Mouse (Mus musculus) hindbrain, embryonic 11.5 days (tissue): Measurements from ENCODE around the gene Mast4. TPM values are rescaled to one million over a fixed set of nuclear protein-coding genes. Genes with fewer than 3 reads are reported as not detected.
A peak's percentile ranks its signal among the peaks of the same experiment; 100 is the strongest.

Experiments used
- ATAC-seq: fragments of 200-750 bp; cut with Nextera tagmentation; 2 replicates; pipeline ENCODE4 v1.8.0; 2017; ENCODE audit warnings: mild to moderate bottlenecking, moderate TSS enrichment, moderate library complexity; ENCODE audit not compliant: low FRiP score
- DNase-seq: peaks from one replicate; pipeline ENCODE4 v3.0.0-alpha.2; 2015; ENCODE audit warnings: low spot score
- H3K27ac ChIP-seq: fragments of 300-500 bp; sonication (generic); 2 replicates; pipeline ENCODE4 v1.5.1; 2014; ENCODE audit warnings: mild to moderate bottlenecking, low read depth, low read length
- H3K27me3 ChIP-seq: fragments of 300-500 bp; sonication (generic); 2 replicates; pipeline ENCODE4 v1.6.1; 2014; ENCODE audit warnings: mild to moderate bottlenecking, low read length, moderate library complexity, mixed read lengths; ENCODE audit not compliant: control insufficient read depth, insufficient read depth
- H3K36me3 ChIP-seq: fragments of 300-500 bp; sonication (generic); 2 replicates; pipeline ENCODE4 v1.6.1; 2014; ENCODE audit warnings: mild to moderate bottlenecking, low read length, moderate library complexity, mixed read lengths; ENCODE audit not compliant: control insufficient read depth, insufficient read depth
- H3K4me1 ChIP-seq: fragments of 300-500 bp; sonication (generic); replicated peaks from 2 replicates; pipeline ENCODE4 v1.6.1; 2014; ENCODE audit warnings: low read length, mixed read lengths; ENCODE audit not compliant: control insufficient read depth, insufficient read depth
- H3K4me2 ChIP-seq: fragments of 300-500 bp; sonication (generic); replicated peaks from 2 replicates; pipeline ENCODE4 v1.6.1; 2014; ENCODE audit warnings: mild to moderate bottlenecking, low read depth, low read length
- H3K4me3 ChIP-seq: fragments of 300-500 bp; sonication (generic); 2 replicates; pipeline ENCODE4 v1.5.1; 2014; ENCODE audit warnings: low read depth, low read length
- H3K9ac ChIP-seq: fragments of 300-500 bp; sonication (generic); 2 replicates; pipeline ENCODE4 v1.6.1; 2014; ENCODE audit warnings: low read depth, low read length
- H3K9me3 ChIP-seq: fragments of 300-500 bp; sonication (generic); 2 replicates; pipeline ENCODE4 v1.6.1; 2016; ENCODE audit warnings: low read length; ENCODE audit not compliant: control insufficient read depth
- WGBS: fragments of 180-500 bp; shearing (Covaris S2); extraction: QIAGEN DNeasy Blood & Tissue Kit; methylation state at CpG from one replicate; pipeline ENCODE4 v1.1.7; 2014; 5-methylcytosine and 5-hydroxymethylcytosine counted together
- polyA plus RNA-seq: library from polyadenylated mRNA; unstranded; fragments of >200 nt; fragmentation: Nextera tagmentation; extraction: Ambion mirVana; gene quantifications from 2 replicates; pipeline ENCODE4 v1.2.1, GENCODE M21; 2014

Mast4 gene
- polyA plus RNA-seq, 1 experiment from 2014 or later, result 26.9 TPM

- Histone ChIP-seq H3K27me3 (no peaks in the 10 kb centered on the region), H3K9me3 (no peaks in the 10 kb centered on the region), H3K4me2 (no peak overlapping the region), H3K36me3 (no peaks in the 10 kb centered on the region), H3K4me1 (no peaks in the 10 kb centered on the region), H3K27ac (no peak overlapping the region), H3K4me3 (no peak overlapping the region), H3K9ac (no peak overlapping the region)
- DNase-seq (no peak), ATAC-seq (peak; percentile 75)
- WGBS, result 82% methylated on average over 5 of the region's 5 CpGs
Observed at GRCm38 (mm10) chr13:103141304-103141703, 193.0 kb downstream of the Mast4 start.

DNA sequence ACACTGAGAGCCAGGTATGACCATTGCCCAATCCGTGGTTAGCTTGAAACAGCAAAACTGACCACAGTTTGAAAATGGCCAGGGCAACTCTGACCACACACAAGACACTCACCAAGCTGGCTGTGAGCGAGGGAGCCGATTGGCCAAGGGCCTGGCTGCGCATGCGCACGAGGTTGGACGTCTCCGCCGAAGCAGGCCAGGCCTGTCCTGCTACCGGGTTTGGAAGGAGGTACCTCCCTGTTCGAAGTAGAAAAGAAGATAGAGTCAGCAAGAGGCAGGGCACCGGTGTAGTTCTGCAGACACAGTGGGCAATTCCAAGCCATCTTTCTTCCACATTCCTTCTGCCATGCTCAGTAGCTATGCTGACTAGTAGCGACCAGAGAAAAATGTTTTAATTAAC lies 194.2 kb downstream of the Mast4 start:
- no peaks in the 10 kb centered on the region for H3K4me1 ChIP-seq
- no peak overlapping the region for H3K4me2 ChIP-seq
- ATAC-seq (no peak), DNase-seq (no peak)
- no peak overlapping the region for H3K9ac ChIP-seq
- no peaks in the 10 kb centered on the region for H3K9me3 ChIP-seq
- WGBS, result 90% methylated on average over 13 of the region's 13 CpGs
- no peak overlapping the region for H3K4me3 ChIP-seq
- H3K36me3 ChIP-seq, result no peaks in the 10 kb centered on the region
- no peaks in the 10 kb centered on the region for H3K27me3 ChIP-seq
- no peak overlapping the region for H3K27ac ChIP-seq

DNA sequence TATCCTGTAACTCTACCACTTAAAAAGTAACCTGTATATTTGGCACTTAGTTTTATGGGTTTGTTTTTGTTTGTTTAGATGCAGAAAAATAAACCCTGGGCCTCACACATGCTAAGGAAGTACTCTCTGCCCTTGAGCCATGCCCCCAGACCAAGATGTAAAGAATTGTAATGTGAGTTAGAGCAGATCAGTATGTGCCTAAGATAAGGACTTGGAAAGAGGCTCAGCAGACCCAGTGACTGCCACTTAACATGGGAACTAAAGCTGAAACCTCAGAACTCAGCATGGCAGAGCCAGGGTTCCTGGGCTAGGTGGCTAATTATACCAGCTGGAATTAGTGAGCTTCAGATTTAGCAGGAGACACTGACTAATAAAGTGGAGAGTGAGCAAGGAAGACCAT lies 196.0 kb downstream of the Mast4 start:
- H3K4me2 ChIP-seq, result no peak overlapping the region
- DNase-seq (no peak), ATAC-seq (no peak)
- no peaks in the 10 kb centered on the region for H3K4me1 ChIP-seq
- H3K9me3 ChIP-seq, result no peaks in the 10 kb centered on the region
- H3K27ac ChIP-seq, result no peak overlapping the region
- H3K36me3 ChIP-seq, result no peaks in the 10 kb centered on the region
- no peaks in the 10 kb centered on the region for H3K27me3 ChIP-seq
- no peak overlapping the region for H3K4me3 ChIP-seq
- H3K9ac ChIP-seq, result no peak overlapping the region

GRCm38 (mm10) chr13:103135224-103135883 lies 198.9 kb downstream of the Mast4 start:
- no peak overlapping the region for H3K4me3 ChIP-seq
- no peak overlapping the region for H3K27ac ChIP-seq
- no peaks in the 10 kb centered on the region for H3K4me1 ChIP-seq
- no peak; the same call in 1 of the 2 replicates for ATAC-seq
- no peak overlapping the region for H3K4me2 ChIP-seq
- no peaks in the 10 kb centered on the region for H3K36me3 ChIP-seq
- H3K9ac ChIP-seq, result no peak overlapping the region
- no peak for DNase-seq
- no peaks in the 10 kb centered on the region for H3K9me3 ChIP-seq
- H3K27me3 ChIP-seq, result no peaks in the 10 kb centered on the region
- 84% methylated on average over 17 of the region's 17 CpGs for WGBS

DNA sequence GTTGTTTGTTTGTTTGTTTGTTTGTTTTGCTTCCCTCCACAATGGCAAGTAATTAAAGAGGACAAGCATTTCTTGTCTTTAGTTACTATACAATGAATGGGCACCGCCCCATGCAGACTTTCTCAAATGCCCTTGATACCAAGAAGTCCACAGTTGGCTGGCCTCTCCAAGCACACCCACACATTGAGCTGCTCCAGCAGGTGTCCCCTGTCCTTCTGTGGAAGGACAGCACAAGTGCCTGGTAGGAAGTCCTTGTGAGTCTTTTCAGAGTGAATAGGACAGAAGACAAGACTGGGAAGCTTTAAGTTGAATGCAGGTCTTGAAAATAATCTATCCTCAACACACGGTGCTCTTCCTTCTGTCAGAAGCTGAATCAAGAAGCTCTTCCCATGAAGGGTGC lies 202.5 kb downstream of the Mast4 start:
- ATAC-seq, result no peak
- H3K9ac ChIP-seq, result no peak overlapping the region
- H3K4me2 ChIP-seq, result no peak overlapping the region
- no peak overlapping the region for H3K4me3 ChIP-seq
- WGBS, result 89% methylated on average over 2 of the region's 2 CpGs
- DNase-seq, result no peak
- H3K27me3 ChIP-seq, result no peaks in the 10 kb centered on the region
- H3K4me1 ChIP-seq, result no peaks in the 10 kb centered on the region
- no peaks in the 10 kb centered on the region for H3K36me3 ChIP-seq
- H3K27ac ChIP-seq, result no peak overlapping the region
- no peaks in the 10 kb centered on the region for H3K9me3 ChIP-seq

DNA sequence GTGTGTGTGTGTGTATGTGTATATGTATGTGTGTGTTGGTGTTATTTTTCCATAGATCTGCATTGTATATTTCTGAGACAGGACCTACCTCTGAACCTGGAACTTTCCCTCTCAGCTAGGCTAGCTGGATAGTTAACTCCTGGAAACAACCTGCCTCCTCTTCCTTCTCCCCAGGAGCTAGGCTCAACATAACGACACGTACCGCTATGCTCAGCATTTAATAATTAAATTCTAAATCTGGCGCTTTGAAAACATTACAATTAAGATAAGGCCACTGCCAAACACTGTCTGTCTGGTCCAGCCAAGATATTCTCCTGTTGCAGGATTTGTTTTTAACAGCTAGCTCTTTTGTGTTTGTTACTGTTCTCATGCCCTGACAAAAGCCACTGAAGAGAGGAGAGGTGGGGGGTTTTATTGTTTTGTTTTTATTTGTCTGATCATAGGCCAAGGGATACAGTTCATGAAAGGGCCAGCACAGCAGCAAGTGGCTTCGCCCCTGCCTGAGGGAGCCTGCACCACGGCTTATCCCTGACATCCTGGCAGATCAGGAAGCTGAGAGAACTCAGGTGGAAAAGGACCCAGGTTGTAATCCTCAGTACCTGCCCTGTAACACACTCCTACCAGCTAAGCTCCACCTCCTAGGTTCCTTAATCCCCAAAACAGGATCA lies 205.0 kb downstream of the Mast4 start:
- Histone ChIP-seq H3K9ac (no peak overlapping the region), H3K4me3 (no peak overlapping the region), H3K36me3 (no peaks in the 10 kb centered on the region), H3K4me2 (no peak overlapping the region), H3K27me3 (no peaks in the 10 kb centered on the region), H3K27ac (no peak overlapping the region), H3K4me1 (no peaks in the 10 kb centered on the region), H3K9me3 (no peaks in the 10 kb centered on the region)
- ATAC-seq (no peak), DNase-seq (no peak)
- WGBS, result 72% methylated on average over 6 of the region's 6 CpGs

DNA sequence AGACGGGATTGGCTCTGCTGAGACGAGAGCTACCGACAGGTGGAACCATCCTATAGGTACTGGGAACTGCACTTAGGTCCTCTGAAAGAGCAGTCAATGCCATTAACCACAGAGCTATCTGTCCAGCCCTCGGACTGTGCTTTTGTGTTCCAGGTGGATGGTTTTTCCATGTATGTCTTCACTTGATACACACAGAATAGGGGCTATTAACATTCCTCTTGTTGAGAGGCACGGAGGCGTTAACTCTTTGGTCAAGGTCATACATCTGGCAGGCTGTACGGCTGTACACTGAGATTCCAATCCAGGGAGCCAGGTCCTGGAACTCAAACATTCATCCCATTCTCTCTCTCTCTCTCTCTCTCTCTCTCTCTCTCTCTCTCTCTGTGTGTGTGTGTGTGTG lies 205.6 kb downstream of the Mast4 start:
- H3K4me2 ChIP-seq, result no peak overlapping the region
- 67% methylated on average over 7 of the region's 7 CpGs for WGBS
- no peaks in the 10 kb centered on the region for H3K9me3 ChIP-seq
- no peak; the same call in 1 of the 2 replicates for ATAC-seq
- H3K4me3 ChIP-seq, result no peak overlapping the region
- H3K4me1 ChIP-seq, result no peaks in the 10 kb centered on the region
- no peaks in the 10 kb centered on the region for H3K27me3 ChIP-seq
- DNase-seq, result no peak
- H3K36me3 ChIP-seq, result no peaks in the 10 kb centered on the region
- H3K9ac ChIP-seq, result no peak overlapping the region
- H3K27ac ChIP-seq, result no peak overlapping the region

DNA sequence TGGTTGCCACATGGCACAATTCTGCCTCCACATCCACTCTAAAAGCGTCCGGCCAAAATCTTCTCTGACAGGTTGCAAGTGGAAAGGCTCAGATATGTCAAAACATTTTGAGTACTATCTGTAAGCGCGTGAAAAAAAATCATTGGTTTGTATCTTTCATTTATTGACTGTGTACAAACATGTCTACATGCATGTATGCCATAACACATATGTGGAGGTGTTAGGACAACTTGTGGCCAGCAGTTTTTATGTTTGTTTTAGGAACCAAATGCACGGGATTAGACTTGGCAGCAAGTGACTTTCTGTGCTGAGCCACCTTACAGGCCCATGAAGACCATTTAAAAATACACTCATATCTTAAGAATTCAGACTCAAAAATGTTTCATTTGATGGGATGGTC lies 206.7 kb downstream of the Mast4 start:
- H3K4me2 ChIP-seq, result no peak overlapping the region
- H3K9me3 ChIP-seq, result no peaks in the 10 kb centered on the region
- H3K27ac ChIP-seq, result no peak overlapping the region
- no peak overlapping the region for H3K9ac ChIP-seq
- no peaks in the 10 kb centered on the region for H3K36me3 ChIP-seq
- DNase-seq (no peak), ATAC-seq (no peak)
- H3K4me1 ChIP-seq, result no peaks in the 10 kb centered on the region
- no peak overlapping the region for H3K4me3 ChIP-seq
- 90% methylated on average over 5 of the region's 5 CpGs for WGBS
- no peaks in the 10 kb centered on the region for H3K27me3 ChIP-seq

DNA sequence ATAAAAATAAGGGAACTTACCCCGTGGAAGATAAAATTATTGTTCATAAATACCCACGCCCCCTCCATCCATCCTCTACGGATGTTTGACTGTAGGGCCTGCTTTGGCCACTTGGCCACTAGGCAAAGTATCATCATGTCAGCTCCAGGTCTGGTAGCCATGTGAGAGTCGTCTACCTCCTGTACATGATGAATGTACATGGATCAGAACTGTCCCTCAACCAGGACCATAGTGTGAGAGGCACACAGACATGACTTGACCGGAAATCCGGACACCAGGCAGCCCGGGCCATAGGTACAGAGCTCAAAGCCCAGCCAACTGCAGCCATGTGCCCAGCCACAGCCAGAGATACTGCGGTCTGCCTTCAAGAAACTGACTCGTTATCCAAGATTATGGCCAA lies 210.6 kb downstream of the Mast4 start:
- WGBS, result 93% methylated on average over 9 of the region's 9 CpGs
- no peak overlapping the region for H3K4me3 ChIP-seq
- no peak for ATAC-seq

More for the DNA sequence above, 210.6 kb downstream of the Mast4 start:
- no peaks in the 10 kb centered on the region for H3K9me3 ChIP-seq
- H3K4me1 ChIP-seq, result 0 out of 2 replicates have a peak, but pooled peaks cover 2% of the 10 kb centered on the region
- H3K27me3 ChIP-seq, result no peaks in the 10 kb centered on the region
- H3K36me3 ChIP-seq, result no peaks in the 10 kb centered on the region
- no peak overlapping the region for H3K27ac ChIP-seq
- H3K4me2 ChIP-seq, result no peak overlapping the region
- no peak overlapping the region for H3K9ac ChIP-seq
- no peak for DNase-seq
